Mouse (Mus musculus) urinary bladder, postnatal 4 days (tissue): ENCODE measurements around the gene Tkfc.
A peak's percentile ranks its signal among the peaks of the same experiment; 100 is the strongest.

Source experiments
- DNase-seq, 2 experiments: peaks; one replicate each; pipeline ENCODE4 v3.0.0; 2021 to 2022; ENCODE audit warnings: low spot score in 2 of 2

Gene Tkfc

DNA sequence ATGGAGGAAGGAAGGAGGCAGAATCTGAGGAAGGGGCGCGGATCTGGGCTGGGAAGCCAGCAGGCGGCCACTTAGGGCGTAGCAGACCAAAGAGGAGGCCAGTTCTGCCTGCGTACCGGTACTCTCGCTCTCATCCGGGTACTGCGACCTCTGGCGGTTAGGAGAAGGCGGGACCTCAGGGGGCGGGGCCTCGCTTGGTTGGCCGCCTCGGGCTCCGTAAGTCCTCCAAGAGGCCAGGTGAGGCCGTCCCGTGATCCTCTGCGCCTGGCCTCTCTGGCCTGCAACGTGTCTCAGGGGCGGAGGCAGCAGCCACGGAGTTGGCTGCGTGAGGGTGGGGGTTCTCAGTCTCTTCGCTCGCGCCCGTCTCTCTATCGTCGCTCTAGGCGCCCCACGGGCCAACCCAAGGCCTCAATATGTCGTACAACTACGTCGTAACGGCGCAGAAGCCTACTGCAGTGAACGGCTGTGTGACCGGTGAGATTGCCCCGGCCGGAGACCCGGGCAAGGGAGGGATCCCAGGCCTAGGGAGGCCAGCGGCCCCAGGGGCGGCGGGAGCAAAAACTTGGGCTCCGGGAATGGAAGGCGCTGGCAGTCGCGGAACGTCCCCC, at the start of gene Tkfc, which contains the start of gene Ddb1:
Tkfc (minus strand) TSS at position 362 of the 608 bp plus-strand sequence.
Ddb1 (plus strand) TSS at position 35 of the 608 bp plus-strand sequence.
- peak; percentile 98 to 99 for DNase-seq

DNA sequence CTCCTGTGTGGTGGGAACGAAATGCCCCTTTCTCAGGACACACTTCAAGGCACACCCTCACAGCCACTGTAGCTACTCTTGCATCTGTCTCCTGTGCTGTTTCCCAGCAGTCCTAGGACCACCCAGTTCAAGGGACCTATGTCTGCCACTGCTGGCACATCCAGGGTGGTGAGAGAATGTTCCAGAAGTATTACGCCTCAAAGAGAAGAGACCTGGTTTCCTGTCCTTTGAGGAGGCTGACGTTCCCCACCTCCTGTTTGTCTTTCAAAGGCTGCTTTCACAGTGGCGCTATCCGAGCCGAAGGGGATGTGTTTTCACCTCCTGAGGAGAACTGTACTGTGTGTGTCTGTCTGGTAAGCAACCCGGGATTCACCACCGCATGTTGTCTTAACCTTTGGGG, 42.7 kb upstream of the Tkfc start:
- no peak for DNase-seq

DNA sequence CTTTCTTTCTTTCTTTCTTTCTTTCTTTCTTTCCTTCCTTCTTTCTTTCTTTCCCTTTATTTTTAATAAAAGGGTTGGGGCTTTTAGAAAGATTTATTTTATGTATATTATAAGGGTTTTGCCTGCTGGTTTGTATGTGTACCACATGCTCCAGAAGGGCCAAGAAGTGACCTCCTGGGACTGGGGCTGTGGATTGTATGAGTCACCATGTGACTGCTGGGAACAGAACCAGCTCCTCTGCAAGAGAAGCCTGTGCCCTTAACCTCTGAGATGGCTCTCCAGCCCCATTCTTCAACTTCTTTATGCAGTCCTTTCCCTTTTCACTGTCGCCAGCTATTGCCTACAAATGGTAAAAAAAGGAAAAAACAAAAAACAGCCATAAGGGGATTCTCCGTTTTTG, 40.2 kb upstream of the Tkfc start:
- DNase-seq: no peak

DNA sequence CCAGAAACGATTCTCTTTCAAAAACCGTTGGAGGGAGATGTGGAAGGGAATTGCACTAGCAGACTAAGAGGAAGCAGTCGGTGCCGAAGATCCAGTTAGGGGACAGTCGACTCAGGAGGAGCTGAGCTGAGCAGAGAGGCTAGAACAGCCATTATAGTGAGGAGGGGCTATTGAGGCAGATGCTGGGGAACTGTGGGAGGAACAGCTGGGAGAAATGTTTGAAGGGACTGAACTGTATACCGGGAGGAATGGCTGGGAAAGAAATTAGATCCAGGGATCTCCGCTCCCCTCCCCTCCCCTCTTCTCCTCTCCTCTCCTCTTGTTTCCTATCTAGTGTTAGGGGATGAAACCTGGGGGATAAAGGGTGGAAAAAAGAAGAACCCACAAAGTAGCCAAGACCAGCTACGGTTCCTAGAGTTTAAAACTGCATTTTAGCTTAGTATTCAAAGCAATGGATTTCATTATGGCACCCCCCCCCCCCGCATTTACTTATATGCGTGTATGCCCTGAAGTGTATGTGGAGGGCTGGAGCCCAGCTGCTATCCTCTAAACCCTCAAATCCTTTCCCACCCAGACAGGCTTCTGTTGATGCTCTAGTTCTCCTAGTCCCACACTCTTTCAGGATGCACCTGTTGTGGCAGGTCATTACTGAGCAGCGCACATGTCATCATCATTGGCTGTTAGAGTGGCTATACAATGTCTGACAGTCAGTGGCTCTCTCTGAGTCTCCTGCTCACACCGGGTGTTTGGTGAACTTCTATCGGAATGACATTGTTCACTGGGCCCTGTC, 35.3 kb upstream of the Tkfc start:
- no peak for DNase-seq

DNA sequence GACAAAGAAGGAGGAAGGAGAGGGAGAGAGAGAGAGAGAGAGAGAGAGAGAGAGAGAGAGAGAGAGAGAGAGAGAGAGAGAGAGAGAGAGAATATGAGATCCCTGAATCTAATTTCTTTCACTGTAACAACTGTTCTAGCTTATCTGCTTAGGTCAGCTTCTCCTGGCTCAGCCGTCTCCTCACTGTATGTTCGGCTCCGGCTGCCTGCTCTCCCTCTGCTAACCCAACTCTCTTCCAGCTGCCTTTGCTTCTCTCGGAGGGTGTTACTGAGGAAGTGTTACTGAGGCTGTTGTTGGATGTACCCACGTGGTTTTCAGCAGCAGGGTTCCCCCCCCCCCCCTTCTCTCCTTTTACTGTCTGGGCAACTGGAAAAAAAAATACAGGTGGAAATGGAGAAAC, 34.6 kb upstream of the Tkfc start:
- DNase-seq: no peak

DNA sequence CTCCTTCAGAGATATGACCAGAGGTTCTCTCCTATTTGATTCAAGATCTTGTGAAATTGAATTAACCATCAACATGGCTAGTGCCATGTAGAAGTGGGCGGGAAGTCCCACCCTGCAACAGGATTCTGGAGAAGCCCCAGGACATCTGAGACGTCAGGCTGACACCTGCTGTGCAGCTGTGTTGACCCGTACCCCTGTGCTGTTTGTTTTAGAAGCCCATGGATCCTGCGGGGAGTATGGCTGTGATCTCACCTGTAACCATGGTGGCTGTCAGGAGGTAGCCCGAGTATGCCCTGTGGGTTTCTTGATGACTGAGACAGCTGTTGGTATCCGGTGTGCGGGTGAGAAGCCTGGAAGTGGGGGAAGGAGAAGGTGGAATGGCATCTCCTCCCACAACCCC, 32.4 kb upstream of the Tkfc start:
- DNase-seq: no peak

DNA sequence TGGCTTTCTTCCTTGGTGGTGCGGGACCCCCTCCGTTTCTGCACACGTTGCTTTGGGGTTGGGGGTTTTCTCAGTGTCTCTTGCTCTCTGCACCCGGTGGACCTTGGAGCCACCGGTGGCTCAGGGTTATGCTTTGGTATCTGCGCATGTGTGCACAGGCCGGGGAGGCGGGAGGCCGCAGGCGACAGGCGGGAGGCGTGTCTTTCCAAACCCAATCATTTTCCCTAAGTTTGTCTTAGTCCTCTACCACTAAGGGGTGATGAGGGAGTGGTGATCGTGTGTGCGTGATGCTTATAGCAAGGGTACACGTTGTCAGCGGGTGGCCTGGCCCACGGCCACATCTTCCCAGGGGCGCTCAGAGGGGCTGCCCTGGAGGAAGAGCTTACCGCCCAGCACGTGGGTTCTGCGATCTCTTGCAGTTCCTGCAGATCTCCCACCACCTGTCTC, 29.4 kb upstream of the Tkfc start:
- DNase-seq: peak in 1 of 2 experiments; percentile 42

DNA sequence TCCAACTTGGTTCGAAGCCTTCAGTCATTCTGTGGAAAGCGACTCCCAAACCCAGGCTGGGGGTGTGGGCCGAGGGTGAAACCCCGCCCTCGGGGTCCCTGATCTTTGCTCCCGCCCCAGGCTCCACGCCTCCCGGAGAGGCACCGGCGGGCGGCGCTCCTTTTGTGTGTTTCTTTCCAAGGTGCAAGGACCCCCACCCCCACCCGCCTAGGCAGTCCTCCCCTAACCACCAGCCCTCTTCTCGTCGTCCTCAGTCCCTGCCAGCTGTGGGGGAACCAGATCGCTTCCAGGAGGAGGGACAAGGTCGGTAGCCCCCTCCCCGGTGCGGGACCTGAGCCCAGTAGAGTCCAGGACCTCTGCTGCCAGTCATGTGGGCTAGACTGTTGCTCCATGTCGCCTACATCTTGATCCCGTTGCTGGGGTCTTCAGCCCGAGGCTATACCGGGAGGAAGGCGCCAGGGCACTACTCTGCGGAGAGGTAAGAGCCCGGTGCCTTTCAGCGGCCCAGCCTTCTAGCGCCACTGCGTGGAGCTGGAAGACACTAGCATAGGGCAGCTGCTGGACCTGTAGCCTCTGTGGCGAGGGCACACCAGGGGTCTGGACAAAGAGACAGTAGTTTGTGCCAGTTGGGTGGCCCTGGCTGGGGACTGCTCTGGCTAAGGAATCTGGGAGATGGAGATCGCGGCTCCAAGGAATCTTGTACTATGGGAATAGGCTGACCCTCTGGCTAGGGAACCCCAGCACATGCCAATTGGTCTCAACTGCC, 28.8 kb upstream of the Tkfc start, which contains the start of gene Vwce:
Vwce (plus strand) TSS at position 108 of the 766 bp plus-strand sequence.
- no peak for DNase-seq

DNA sequence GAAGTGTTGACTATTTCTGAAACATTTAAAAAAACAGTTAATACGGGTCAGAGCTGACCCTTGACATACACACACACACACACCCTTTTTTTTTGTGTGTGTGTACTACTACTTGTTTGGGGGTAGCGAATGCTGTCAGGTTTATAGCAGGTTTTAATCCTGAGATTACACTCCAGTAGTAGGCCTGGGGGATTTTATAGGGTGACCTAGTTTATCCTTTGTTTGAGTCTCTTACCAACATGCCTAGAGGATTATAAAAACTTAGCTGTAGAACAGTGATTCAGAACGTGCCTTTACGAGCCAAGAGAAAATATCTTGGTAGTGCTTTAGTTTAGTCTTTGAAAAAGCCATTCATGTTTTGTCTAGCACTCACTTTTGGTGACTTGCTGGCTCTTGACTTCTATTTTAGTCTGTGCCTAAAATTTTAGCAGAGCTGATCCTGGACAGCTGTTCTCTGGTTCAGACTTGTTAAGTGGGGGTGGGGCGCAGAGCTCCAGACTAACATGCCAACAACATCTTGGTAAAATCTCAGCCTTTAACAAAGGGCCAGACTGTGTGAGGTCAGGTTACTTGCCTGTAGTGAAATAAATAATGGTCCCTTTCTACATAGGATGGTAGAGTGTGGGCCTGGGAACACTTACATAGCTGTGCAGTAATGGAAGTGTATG, 3.3 kb upstream of the Tkfc start:
- DNase-seq: no peak

DNA sequence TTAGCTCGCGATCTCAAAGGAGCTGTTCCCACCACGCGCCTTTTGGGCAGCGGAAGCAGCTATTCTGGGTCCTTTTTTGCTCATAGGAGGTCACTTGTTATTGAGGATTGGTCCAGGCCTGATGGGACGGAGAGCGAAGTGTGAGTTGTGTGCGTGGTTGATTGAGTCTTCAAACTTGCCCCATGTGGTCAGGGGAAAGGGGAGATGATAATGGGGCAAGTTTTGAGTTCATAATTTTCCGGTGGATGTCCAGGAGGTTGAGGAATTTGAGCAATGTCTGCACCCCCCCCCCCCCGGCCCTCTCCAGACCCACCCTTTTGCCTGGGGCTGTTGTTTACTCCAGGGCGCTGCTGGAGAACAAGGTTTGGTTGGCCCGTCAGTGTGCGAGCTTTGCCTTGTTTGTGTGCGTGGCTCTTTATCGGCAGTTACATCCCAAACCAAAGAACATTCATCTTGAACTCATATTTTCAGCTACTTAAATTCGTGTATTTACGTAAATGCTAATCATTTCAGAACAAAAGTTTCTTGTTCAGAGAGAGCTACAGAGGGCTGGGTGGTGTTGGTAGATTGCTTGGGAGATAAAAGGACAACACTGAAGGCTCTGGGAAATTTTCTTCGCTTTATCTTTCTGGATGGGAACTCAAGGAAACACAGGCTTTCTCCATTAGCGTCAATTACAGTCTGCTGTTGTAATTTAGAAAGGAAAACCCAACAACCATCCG, 608 bp upstream of the Tkfc start:
- no peak for DNase-seq

DNA sequence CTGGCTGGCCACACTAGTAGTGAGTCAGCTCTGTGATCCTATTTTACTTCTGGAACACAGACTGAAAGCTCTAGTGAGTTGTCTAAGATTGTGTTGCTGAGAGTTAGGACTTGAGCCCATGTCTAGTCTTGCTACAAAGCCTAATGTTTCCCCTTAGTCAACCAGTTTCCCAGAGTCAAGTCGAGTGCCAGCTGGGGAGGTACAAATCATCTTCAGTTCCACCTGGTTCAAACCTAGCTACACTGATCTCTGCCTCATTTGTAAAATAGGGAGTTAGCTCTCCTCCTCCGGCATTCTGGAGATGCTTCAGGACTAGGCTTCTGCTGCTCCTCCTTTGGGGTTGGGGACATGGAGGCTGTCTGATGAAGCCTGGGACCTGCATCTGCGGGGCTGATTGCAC, 920 bp downstream of the Tkfc start:
- DNase-seq: no peak

DNA sequence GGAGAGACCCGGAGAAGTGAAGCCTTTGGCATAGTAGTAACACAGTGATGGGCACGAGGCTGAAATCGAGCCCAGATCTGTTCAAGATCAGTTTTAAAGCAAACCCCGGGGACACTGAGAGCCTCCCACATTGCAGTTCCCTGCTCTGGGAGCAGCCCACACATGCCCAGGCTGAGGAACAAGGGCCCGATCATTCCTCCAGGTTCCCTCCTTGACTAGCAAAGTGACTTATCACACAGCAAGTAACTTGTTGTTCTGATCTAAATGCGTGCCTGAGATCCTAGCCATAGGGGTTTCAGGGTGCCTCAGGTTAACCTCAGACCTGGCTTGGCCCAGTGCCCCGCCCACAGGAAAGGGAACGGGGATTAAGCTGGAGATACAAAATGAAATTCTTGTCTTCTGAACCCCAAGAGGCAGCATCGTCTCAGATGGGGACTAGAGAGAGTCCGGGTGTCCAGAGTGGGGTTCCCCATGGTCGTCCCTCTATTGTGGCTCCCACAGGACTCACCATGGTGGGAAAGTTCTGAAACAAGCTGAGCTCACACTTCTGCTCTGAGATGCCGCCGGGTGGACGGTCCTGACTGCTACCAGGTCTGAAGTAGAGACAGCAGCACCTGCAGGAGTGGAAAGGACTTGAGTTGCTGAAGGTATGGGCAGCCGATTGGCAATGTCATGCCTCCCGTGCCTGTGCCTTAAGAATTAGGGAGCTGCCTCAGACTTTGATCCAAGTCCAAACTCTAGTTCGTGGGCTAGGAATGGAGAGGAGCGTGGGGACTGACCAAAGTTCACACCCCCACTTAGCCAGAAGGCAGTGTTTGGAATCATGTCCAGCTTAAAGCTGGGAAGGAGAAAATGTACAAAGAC, 1.6 kb downstream of the Tkfc start:
- no peak for DNase-seq

DNA sequence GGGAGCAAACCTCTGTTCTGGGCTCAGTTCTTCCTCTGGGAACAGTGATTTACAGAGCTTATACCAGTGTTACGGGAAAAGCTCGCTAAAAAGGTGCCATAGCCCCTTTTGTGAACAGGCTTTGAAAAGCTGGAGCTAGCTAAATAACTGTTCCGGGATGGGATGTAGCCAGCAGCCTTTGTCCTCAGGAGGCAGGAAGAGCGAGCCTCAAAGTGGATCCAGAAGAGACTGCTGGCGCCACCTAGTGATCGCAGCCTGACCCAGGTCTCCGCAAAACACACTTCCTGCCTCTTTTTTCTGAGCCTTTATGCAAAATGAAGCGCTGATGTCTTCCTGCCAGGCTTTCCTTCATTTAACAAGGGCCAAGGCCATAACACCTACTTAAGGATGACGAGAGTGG, 2.7 kb downstream of the Tkfc start:
- DNase-seq: peak; percentile 78 to 89

DNA sequence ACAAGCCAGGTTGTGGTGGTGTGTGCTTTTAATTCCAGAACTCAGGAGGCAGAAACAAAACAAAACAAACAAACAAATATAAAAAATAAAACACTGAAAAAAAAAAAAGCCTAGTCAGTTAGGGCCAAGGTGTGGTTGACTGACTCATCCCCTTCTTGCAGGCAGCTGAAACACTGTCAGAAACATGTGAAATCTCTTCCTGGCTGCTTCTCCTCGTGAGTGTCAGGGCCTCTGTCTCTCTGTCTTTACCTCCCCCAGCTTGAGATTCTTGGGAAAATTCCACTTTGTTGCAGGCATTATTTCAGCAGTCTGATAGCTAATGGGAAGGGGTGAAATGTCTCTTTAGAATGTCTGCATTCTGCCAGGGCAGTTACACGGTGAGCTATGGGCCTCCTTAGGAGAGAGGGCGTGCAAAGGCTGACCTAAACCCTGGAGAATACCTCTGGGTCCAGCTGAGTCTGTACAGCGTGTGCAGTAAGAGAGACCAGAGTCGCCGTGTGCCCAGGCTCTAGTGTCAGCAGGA, 3.1 kb downstream of the Tkfc start:
- DNase-seq: no peak

DNA sequence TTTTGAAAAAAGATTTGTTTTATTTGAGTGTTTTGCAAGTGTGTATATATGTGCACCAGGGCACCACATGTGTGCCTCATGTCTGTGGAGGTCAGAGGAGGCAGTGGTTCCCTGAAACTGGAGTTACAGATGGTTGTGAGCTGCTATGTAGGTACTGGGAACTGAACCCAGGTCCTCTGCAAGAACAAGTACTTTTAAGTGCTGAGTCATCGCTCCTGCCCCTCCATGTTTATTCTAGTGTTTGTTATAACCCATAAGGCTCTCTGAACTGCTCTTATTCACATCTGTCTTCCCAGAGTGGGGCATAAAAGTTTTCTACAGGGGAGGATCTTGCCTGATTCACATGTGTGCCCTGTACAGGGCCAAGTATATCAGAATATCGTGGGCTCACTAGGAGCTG, 5.8 kb downstream of the Tkfc start:
- DNase-seq: no peak

DNA sequence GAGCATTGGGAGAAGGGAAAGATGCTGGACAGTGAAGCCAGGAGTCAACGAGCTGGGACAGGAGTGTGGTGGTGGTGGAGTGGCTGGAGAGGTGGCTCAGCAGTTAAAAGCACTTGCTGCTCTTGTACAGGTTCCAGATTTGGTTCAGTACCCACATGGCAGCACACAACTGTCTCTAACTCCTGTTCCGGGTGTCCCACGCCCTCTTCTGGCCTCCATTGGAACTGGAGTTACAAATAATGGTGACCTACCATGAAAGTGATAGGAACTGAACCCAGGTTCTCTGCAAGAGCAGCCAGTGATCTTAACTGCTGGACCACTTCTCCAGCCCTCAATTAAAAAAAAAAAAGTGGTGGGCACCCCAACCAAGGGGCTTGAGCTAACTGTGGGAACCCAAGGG, 7.3 kb downstream of the Tkfc start:
- DNase-seq: no peak

DNA sequence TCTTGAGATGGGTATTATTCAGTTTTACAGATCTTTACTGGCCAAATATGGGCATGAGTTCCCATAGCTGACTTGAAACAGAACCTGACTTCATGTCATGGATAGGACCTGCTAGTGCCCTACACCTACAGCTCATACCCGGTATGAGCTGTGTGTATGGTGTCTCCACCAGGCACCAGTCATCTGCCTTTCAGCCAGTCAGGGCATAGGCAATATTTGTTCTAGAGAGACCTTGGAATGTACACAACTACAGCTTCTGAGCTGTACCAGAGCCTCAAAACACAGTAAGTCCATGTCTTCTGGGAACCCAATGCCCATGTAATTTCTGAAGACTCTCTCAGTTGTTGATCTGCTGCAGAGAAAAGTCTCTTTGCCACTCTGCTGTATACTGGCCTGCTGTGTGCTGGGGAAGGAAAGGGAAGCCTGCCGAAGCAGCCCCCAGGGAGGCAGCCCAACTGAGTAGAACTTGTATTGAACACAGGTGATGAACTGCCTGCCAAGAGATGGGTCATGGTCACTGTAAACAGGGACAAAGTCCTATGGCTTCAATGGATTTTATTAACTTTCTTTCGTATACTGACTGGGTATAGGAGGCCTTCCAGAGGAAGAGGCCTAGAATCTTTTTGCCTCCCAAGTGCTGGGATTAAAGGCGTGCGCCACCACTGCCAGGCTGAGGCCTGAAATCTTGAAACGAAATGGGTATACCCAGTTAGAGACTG, 13.6 kb downstream of the Tkfc start:
- DNase-seq: no peak

DNA sequence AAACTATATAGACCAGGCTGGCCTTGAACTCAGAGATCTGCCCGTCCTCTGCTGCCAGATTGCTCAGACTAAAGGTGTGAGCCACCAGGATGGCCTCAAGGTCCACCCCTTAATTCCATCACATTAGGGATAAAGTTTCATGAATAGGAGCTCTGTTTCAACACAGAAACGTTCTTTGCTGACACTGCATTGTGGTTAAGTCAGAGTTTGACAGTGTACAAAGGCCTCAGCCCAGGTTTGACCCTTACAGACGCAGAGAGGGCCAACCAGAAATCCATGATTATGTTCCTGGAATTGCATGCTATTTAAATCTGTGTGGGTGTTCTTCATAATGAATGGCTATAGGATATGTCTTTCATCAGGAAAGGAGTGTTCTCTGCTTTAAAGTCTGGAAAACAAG, 15.2 kb downstream of the Tkfc start:
- no peak for DNase-seq

DNA sequence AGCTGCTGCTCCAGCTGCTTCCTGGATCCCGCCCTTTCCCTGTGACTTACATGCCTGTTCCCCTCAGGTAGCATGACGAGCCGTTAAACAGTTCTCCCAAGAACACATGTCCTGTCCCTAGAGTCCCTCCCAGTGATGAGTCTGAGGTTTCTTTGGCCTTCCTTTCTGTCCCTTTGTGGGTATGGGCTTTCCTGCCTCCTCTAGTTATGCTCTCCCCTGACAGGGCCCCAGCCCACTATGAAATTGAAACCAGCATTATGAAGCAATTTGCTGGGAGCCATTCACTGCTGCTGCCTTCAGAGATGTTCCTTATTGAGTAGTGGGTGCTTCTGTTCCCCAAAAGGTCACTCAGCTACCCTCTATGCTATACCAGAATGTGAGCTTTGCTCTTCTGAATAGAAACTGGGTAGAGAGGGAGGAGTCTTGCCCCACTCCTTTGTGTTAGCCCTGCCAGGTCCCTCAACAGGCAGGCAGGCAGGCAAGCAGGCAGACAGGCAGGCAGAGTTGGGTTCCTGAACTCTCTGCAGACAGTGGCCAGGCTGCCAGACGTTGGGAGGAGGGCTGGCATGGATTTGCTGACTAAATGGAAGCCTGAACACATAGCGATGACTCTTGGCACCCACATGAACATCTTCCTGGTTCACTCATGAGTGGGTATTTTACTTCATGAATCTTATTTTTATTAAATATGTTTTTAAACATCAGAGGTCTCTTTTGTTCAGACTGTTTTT, 16.2 kb downstream of the Tkfc start:
- DNase-seq: no peak
